Mouse (Mus musculus) stomach, embryonic 16.5 days (tissue): ENCODE data around the gene Tpi1. TPM values are rescaled to one million over a fixed set of nuclear protein-coding genes. Genes with fewer than 3 reads are reported as not detected.

Experiments used
- ATAC-seq: fragments of 200-750 bp; cut with Nextera tagmentation; 2 replicates; pipeline ENCODE4 v1.8.0; 2017; ENCODE audit warnings: moderate number of reproducible peaks, moderate TSS enrichment; ENCODE audit not compliant: insufficient read depth, low FRiP score
- H3K27ac ChIP-seq: fragments of 300-500 bp; sonication (generic); 2 replicates; pipeline ENCODE4 v1.5.1; 2014; ENCODE audit warnings: low read length
- H3K27me3 ChIP-seq: fragments of 300-500 bp; sonication (generic); 2 replicates; pipeline ENCODE4 v1.6.1; 2014; ENCODE audit warnings: low read length, control low read depth, mixed read lengths; ENCODE audit not compliant: control insufficient read depth, insufficient read depth
- H3K36me3 ChIP-seq: fragments of 300-500 bp; sonication (generic); 2 replicates; pipeline ENCODE4 v1.6.1; 2014; ENCODE audit warnings: low read length; ENCODE audit not compliant: control insufficient read depth, insufficient read depth
- H3K4me1 ChIP-seq: fragments of 300-500 bp; sonication (generic); 2 replicates; pipeline ENCODE4 v1.6.1; 2014; ENCODE audit warnings: low read length, control low read depth, mixed read lengths; ENCODE audit not compliant: control insufficient read depth, insufficient read depth
- H3K4me2 ChIP-seq: fragments of 300-500 bp; sonication (generic); 2 replicates; pipeline ENCODE4 v1.6.1; 2014; ENCODE audit warnings: low read depth, low read length, mixed read lengths
- H3K4me3 ChIP-seq: fragments of 300-500 bp; sonication (generic); replicated peaks from 2 replicates; pipeline ENCODE4 v1.5.1; 2014; ENCODE audit warnings: mild to moderate bottlenecking, low read length
- H3K9ac ChIP-seq: fragments of 300-500 bp; sonication (generic); 2 replicates; pipeline ENCODE4 v1.6.1; 2014; ENCODE audit warnings: low read length
- H3K9me3 ChIP-seq: fragments of 300-500 bp; sonication (generic); replicated peaks from 2 replicates; pipeline ENCODE4 v1.6.1; 2016; ENCODE audit warnings: low read length, control low read depth; ENCODE audit not compliant: control insufficient read depth
- WGBS: fragments of 180-500 bp; shearing (Covaris S2); extraction: QIAGEN DNeasy Blood & Tissue Kit; methylation state at CpG from one replicate; pipeline ENCODE4 v1.1.7; 2014; 5-methylcytosine and 5-hydroxymethylcytosine counted together
- polyA plus RNA-seq: library from polyadenylated mRNA; unstranded; fragments of >200 nt; fragmentation: Nextera tagmentation; extraction: Ambion mirVana; gene quantifications from 2 replicates; pipeline ENCODE4 v1.2.1, GENCODE M21; 2015

Gene Tpi1
- polyA plus RNA-seq, 1 experiment from 2014 or later, result 959 TPM

GRCm38 (mm10) chr6:124791911-124792310 is 22.2 kb downstream of the Tpi1 start:
- no peak for ATAC-seq
- no peak overlapping the region for H3K4me2 ChIP-seq
- no peak overlapping the region for H3K4me3 ChIP-seq
- H3K9ac ChIP-seq, result no peak overlapping the region
- H3K36me3 ChIP-seq, result no peaks in the 10 kb centered on the region
- 78% methylated on average over 3 of the region's 3 CpGs for WGBS
- H3K4me1 ChIP-seq, result no peaks in the 10 kb centered on the region
- no peak overlapping the region for H3K27ac ChIP-seq
- H3K9me3 ChIP-seq, result no peaks in the 10 kb centered on the region
- no peaks in the 10 kb centered on the region for H3K27me3 ChIP-seq

GRCm38 (mm10) chr6:124790121-124790520 is 24.0 kb downstream of the Tpi1 start:
- Histone ChIP-seq H3K9me3 (no peaks in the 10 kb centered on the region), H3K4me1 (no peaks in the 10 kb centered on the region), H3K27ac (peak overlapping the region; percentile 33; the same call in 1 of the 2 replicates), H3K4me3 (no peak overlapping the region), H3K9ac (no peak overlapping the region), H3K36me3 (no peaks in the 10 kb centered on the region), H3K27me3 (no peaks in the 10 kb centered on the region), H3K4me2 (no peak overlapping the region)
- peak; percentile 29; the same call in 1 of the 2 replicates for ATAC-seq
- WGBS, result 40% methylated on average over 4 of the region's 4 CpGs

- no peaks in the 10 kb centered on the region for H3K9me3 ChIP-seq
- H3K9ac ChIP-seq, result no peak overlapping the region
- no peaks in the 10 kb centered on the region for H3K4me1 ChIP-seq
- H3K27me3 ChIP-seq, result no peaks in the 10 kb centered on the region
- 81% methylated on average over 4 of the region's 4 CpGs for WGBS
- H3K36me3 ChIP-seq, result no peaks in the 10 kb centered on the region
- no peak for ATAC-seq
- H3K4me3 ChIP-seq, result no peak overlapping the region
- H3K4me2 ChIP-seq, result no peak overlapping the region
- H3K27ac ChIP-seq, result no peak overlapping the region
Observed at GRCm38 (mm10) chr6:124789519-124789918, 24.6 kb downstream of the Tpi1 start.

DNA sequence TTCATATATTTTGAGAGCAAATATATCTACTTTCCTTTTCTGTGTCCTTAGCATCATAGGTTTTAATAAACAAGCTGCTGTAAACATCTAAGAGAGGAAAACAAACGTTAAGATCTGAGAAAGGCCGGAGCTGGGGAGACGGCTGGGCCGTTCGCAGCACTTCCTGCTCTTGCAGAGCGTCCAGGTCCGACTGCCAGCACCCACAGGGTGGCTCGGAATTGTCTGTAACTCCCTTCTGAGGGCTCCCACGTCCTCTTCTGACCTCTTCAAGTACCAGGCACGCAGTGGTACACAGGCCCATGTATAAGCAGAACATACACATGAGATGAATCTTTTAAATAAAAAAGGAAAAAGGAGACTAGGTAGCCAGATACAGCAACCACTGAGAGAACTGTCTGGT is 26.4 kb downstream of the Tpi1 start:
- ATAC-seq, result no peak
- H3K27me3 ChIP-seq, result no peaks in the 10 kb centered on the region
- H3K4me3 ChIP-seq, result no peak overlapping the region
- 67% methylated on average over 10 of the region's 10 CpGs for WGBS
- no peaks in the 10 kb centered on the region for H3K36me3 ChIP-seq
- H3K4me1 ChIP-seq, result peaks cover under 1% of the 10 kb centered on the region; the same call in 1 of the 2 replicates
- no peak overlapping the region for H3K9ac ChIP-seq
- no peak overlapping the region for H3K27ac ChIP-seq
- no peak overlapping the region for H3K4me2 ChIP-seq
- no peaks in the 10 kb centered on the region for H3K9me3 ChIP-seq

GRCm38 (mm10) chr6:124786756-124787420 is 27.2 kb downstream of the Tpi1 start:
- Histone ChIP-seq H3K4me3 (no peak overlapping the region), H3K9ac (no peak overlapping the region), H3K9me3 (no peaks in the 10 kb centered on the region), H3K27me3 (no peaks in the 10 kb centered on the region), H3K4me1 (peaks cover 5% of the 10 kb centered on the region; the same call in 1 of the 2 replicates), H3K4me2 (no peak overlapping the region), H3K36me3 (no peaks in the 10 kb centered on the region), H3K27ac (no peak overlapping the region)
- ATAC-seq, result no peak
- 52% methylated on average over 8 of the region's 8 CpGs for WGBS

DNA sequence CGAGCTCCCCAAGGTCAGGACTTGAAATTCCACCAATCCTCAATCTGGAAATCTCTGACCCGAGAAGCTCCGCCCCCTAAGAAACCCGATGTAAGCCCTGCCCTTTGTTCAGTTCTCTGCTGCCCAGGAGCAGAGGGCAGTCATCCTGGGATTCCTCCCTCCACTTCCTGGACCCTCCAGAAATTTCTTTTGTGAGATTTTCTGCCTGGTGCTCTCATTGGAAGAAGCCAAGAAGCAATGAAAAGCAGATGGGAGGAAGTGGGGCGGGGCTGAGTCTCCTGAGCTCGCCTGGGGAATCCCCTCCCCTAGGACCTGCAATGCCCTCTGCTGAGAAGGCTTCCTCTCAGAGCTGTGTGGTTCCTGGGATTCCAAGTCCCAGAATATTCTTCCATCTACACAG is 31.7 kb downstream of the Tpi1 start:
- peaks cover 10% of the 10 kb centered on the region for H3K27me3 ChIP-seq
- H3K27ac ChIP-seq, result no peak overlapping the region
- H3K9me3 ChIP-seq, result no peaks in the 10 kb centered on the region
- H3K4me1 ChIP-seq, result peaks cover 14% of the 10 kb centered on the region; the same call in 1 of the 2 replicates
- no peak for ATAC-seq
- H3K4me3 ChIP-seq, result peak overlapping the region; percentile 29
- 19% methylated on average over 6 of the region's 6 CpGs for WGBS
- peak overlapping the region; percentile 42 for H3K4me2 ChIP-seq
- peak overlapping the region; percentile 23; the same call in 1 of the 2 replicates for H3K9ac ChIP-seq
- no peaks in the 10 kb centered on the region for H3K36me3 ChIP-seq

- WGBS, result 81% methylated on average over 7 of the region's 7 CpGs
- H3K4me3 ChIP-seq, result no peak overlapping the region
- H3K27ac ChIP-seq, result no peak overlapping the region
Observed at GRCm38 (mm10) chr6:124780917-124781316, 33.2 kb downstream of the Tpi1 start.

DNA sequence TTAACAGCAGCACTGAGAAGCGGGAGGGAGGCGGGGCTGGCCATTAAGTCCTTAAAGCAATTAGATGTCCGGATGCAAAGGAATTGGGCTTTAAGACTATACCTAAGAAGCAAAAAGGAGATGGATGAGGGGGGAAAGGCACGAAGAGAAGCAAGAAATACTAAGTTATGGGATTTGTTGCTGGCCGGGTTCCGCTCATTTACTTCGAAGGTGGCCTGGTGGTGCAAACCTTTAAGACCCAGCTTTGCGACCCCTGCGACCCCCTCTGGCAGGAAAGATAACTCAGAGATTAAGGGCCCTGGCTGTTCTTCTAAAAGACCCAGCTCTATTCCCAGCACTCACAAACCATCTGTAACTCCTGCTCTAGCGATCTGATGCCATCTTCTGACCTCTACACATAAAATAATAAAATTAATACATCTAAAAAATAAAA is 34.1 kb downstream of the Tpi1 start:
- peaks cover 10% of the 10 kb centered on the region for H3K27me3 ChIP-seq
- H3K4me1 ChIP-seq, result peaks cover 14% of the 10 kb centered on the region; the same call in 1 of the 2 replicates
- no peak overlapping the region for H3K27ac ChIP-seq
- ATAC-seq, result no peak
- peak overlapping the region; percentile 43 for H3K4me3 ChIP-seq
- H3K4me2 ChIP-seq, result peak overlapping the region; percentile 55
- H3K9me3 ChIP-seq, result no peaks in the 10 kb centered on the region
- peak overlapping the region; percentile 7; the same call in 1 of the 2 replicates for H3K9ac ChIP-seq
- H3K36me3 ChIP-seq, result no peaks in the 10 kb centered on the region
- WGBS, result 8% methylated on average over 10 of the region's 10 CpGs

More at GRCm38 (mm10) chr6:124780917-124781316, 33.2 kb downstream of the Tpi1 start:
- H3K36me3 ChIP-seq, result no peaks in the 10 kb centered on the region
- no peak overlapping the region for H3K9ac ChIP-seq
- no peak for ATAC-seq
- H3K27me3 ChIP-seq, result peaks cover 10% of the 10 kb centered on the region
- H3K4me1 ChIP-seq, result peaks cover 14% of the 10 kb centered on the region; the same call in 1 of the 2 replicates
- no peak overlapping the region for H3K4me2 ChIP-seq
- H3K9me3 ChIP-seq, result no peaks in the 10 kb centered on the region

DNA sequence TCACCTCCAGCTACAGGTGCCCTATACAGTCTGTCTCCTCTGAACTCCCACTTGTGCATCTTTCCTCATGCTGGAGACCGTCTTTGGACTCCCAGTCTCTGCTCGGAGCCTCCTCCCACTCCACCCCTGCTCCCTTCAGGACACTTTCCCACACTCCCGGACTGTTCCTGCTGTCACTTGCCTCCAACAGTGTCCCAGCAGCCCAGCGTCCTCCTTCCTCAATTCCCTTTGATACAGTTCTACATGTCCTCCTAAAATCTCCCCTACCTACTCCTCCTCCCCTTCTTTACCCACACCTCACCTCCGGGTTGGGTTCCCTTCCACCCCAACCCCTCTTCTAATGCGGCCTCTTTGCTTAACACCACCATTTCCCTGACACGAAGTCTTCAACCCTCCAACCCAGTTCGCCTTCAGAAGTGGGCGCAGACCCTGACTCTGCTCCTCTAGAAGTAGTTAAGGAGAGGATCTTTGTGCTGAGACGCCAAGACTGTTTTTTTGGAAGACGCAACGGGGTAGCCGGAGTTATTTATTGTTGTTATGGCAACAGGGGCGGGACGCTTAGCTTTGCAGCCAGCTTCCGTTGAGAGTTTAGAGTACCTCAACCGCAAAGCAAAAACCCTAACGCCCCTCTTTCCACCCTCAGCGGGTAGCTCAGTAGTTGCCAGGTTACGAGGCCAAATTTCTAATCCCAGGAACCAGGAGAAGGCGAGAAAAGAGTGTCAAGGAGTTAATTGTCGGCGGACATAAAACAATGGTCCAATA is 34.7 kb downstream of the Tpi1 start, which contains the start of gene Lrrc23:
Lrrc23 (minus strand) TSS at position 506 of the 762 bp plus-strand sequence.
- H3K4me3 ChIP-seq, result peak within 1 kb of the TSS; percentile 43
- H3K4me2 ChIP-seq, result peak within 1 kb of the TSS; percentile 55
- H3K4me1 ChIP-seq, result peaks cover 14% of the 10 kb centered on the region; the same call in 1 of the 2 replicates
- H3K27me3 ChIP-seq, result peaks cover 10% of the 10 kb centered on the region
- whole genome bisulfite sequencing, result 3% methylated on average over 23 of the region's 23 CpGs
- H3K9ac ChIP-seq, result peak within 1 kb of the TSS; percentile 7
- no peak within 1 kb of the TSS for H3K27ac ChIP-seq
- ATAC-seq, result no peak; the same call in 1 of the 2 replicates
- H3K36me3 ChIP-seq, result no peaks in the 10 kb centered on the region
- H3K9me3 ChIP-seq, result no peaks in the 10 kb centered on the region
